ENCODE assay signal across 18 mouse cellular contexts in the genomic region with DNA sequence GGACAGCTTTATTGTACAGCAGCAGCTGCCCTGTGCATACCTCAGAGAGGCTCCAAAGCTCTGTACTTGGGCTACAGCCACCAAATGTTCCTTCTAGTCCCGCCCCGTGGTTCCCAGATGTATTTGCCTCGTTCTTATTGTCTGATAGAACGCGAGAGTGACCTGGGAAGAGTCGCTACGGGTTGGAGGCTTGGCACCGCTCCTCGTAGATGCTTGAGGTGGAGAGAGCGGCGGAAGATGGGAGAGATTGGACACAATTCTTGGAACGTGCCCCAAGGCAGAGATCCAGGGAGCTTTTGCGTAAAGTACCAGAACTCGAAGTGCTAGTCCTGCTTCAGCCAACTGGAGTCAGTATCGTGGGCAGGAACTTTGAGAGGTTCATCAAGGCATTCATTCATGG. TPM values are rescaled to one million over a fixed set of nuclear protein-coding genes. Genes with fewer than 3 reads are reported as not detected.
DNase-seq lines count a peak whose midpoint lies in the region; ATAC-seq and TF ChIP-seq lines count a peak whose summit lies in the region.
"Had no signal": no experiment of that assay in that cellular context is flagged by ENCODE, and none has a peak within 500 bp of the region (broad histone marks: within the 10 kb centered on the region; RNA-seq: fewer than 3 reads in every experiment).

No protein-coding gene starts in this region.

- WGBS in intestine, postnatal 0 days: 90% methylated on average over 15 of the region's 15 CpGs

- no peaks in the 10 kb centered on the region for H3K4me1 ChIP-seq in intestine, postnatal 0 days (replicated peaks; ENCODE audit: control insufficient read depth, insufficient read depth, low read length)
- H3K4me1 ChIP-seq: heart, embryonic 12.5 days had no signal

- no peak overlapping the region for H3K4me2 ChIP-seq in intestine, postnatal 0 days (replicated peaks; ENCODE audit: low read depth)
- H3K4me2 ChIP-seq: embryonic facial prominence, embryonic 12.5 days; forebrain, embryonic 12.5 days; heart, embryonic 12.5 days; hindbrain, embryonic 15.5 days had no signal

- H3K27ac ChIP-seq in intestine, postnatal 0 days (ENCODE audit: low read depth, low read length): no peak overlapping the region
- H3K27ac ChIP-seq: embryonic facial prominence, embryonic 12.5 days; forebrain, embryonic 12.5 days; hindbrain, embryonic 15.5 days had no signal

- no peaks in the 10 kb centered on the region for H3K36me3 ChIP-seq in intestine, postnatal 0 days (ENCODE audit: control insufficient read depth, insufficient read depth)
- H3K36me3 ChIP-seq: embryonic facial prominence, embryonic 12.5 days; forebrain, embryonic 12.5 days; heart, embryonic 12.5 days; hindbrain, embryonic 15.5 days had no signal

- H3K4me3 ChIP-seq in intestine, postnatal 0 days (ENCODE audit: low read depth, low read length): no peak overlapping the region
- H3K4me3 ChIP-seq: embryonic facial prominence, embryonic 12.5 days; forebrain, embryonic 12.5 days; heart, embryonic 12.5 days; hindbrain, embryonic 15.5 days had no signal

- no peaks in the 10 kb centered on the region for H3K27me3 ChIP-seq in intestine, postnatal 0 days (replicated peaks; ENCODE audit: control insufficient read depth, insufficient read depth, low read length)
- H3K27me3 ChIP-seq: embryonic facial prominence, embryonic 12.5 days; forebrain, embryonic 12.5 days; heart, embryonic 12.5 days; hindbrain, embryonic 15.5 days; Patski had no signal

- TF ChIP-seq CTCF in intestine, postnatal 0 days (IDR thresholded peaks at IDR 0.05; ENCODE audit: low read depth): no peak

- peak; percentile 57 for DNase-seq in urinary bladder, postnatal 14 days (ENCODE audit: low spot score)
- DNase-seq in urinary bladder, postnatal 4 days (ENCODE audit: low spot score in 2 of 2): no peak
- peak; percentile 69 for DNase-seq in R1 (ENCODE audit: low read depth, low spot score)
- DNase-seq in testis, postnatal 10 days (ENCODE audit: low spot score): peak; percentile 45
- DNase-seq in adrenal gland, adult 8-10 months: no peak
- DNase-seq: adrenal gland, postnatal 10 days; cerebellum, adult 11 months; cerebellum, adult 9-10 months; cerebellum, postnatal 25 days; gastrocnemius, postnatal 10 days; heart, postnatal 36 days had no signal

- no peaks in the 10 kb centered on the region for H3K9me3 ChIP-seq in intestine, postnatal 0 days (ENCODE audit: control insufficient read depth)
- H3K9me3 ChIP-seq: embryonic facial prominence, embryonic 12.5 days; forebrain, embryonic 12.5 days; heart, embryonic 12.5 days; hindbrain, embryonic 15.5 days had no signal

- no peak for ATAC-seq in intestine, postnatal 0 days
- ATAC-seq: intestine, embryonic 16.5 days; Patski had no signal

- no peak overlapping the region for H3K9ac ChIP-seq in intestine, postnatal 0 days (ENCODE audit: low read depth, low read length)
- H3K9ac ChIP-seq: embryonic facial prominence, embryonic 12.5 days; forebrain, embryonic 12.5 days; heart, embryonic 12.5 days; hindbrain, embryonic 15.5 days had no signal

RNA-seq across cellular contexts. Expression of a gene that starts 36.8 kb away (rescaled TPM):
- 0.05 and 0.09 TPM in 2 replicates for polyA plus RNA-seq in intestine, postnatal 0 days (2015; fragmentation: Nextera tagmentation; extraction: Ambion mirVana)
- total RNA-seq in adrenal gland, adult 8-10 months (2022): 1 to 10 TPM in 2 of 4 experiments, under 1 TPM in 2; 0.35 to 1.3 (median 0.93) TPM

RNA-seq across cellular contexts. Expression of a gene that starts 50.0 kb away (rescaled TPM):
- 146 and 175 TPM in 2 replicates for polyA plus RNA-seq in intestine, postnatal 0 days (2015; fragmentation: Nextera tagmentation; extraction: Ambion mirVana)
- 100 to 1,000 TPM in 2 of 4 experiments, 10 to 100 TPM in 2; 76.0 to 130 (median 96.1) TPM for total RNA-seq in adrenal gland, adult 8-10 months (2022)

Comparison
In these comparisons a context has a peak if more than half of its experiments do, and no peak if none do; other contexts are left out.
1. DNase-seq: peak in urinary bladder, postnatal 14 days (single experiment), R1 (single experiment) and testis, postnatal 10 days (single experiment); none in urinary bladder, postnatal 4 days (0 of 2) and adrenal gland, adult 8-10 months (single experiment).